Mouse (Mus musculus) embryonic facial prominence, embryonic 14.5 days (tissue): Measurements from ENCODE around the gene Plekha1. TPM values are rescaled to one million over a fixed set of nuclear protein-coding genes. Genes with fewer than 3 reads are reported as not detected.
A peak's percentile ranks its signal among the peaks of the same experiment; 100 is the strongest.

Source experiments
- ATAC-seq: fragments of 200-750 bp; cut with Nextera tagmentation; 2 replicates; pipeline ENCODE4 v1.8.0; 2017; ENCODE audit warnings: low read depth, moderate number of reproducible peaks, moderate TSS enrichment
- DNase-seq: peaks from one replicate; pipeline ENCODE4 v3.0.0-alpha.2; 2015; ENCODE audit warnings: low spot score
- H3K27ac ChIP-seq: fragments of 300-500 bp; sonication (generic); replicated peaks from 2 replicates; pipeline ENCODE4 v1.5.1; 2014; ENCODE audit warnings: low read depth, mild to moderate bottlenecking, low read length, moderate library complexity
- H3K27me3 ChIP-seq: fragments of 300-500 bp; sonication (generic); replicated peaks from 2 replicates; pipeline ENCODE4 v1.6.1; 2014; ENCODE audit warnings: low read length; ENCODE audit not compliant: control insufficient read depth, insufficient read depth
- H3K36me3 ChIP-seq: fragments of 300-500 bp; sonication (generic); 2 replicates; pipeline ENCODE4 v1.6.1; 2014; ENCODE audit warnings: low read length, mixed read lengths; ENCODE audit not compliant: control insufficient read depth, insufficient read depth
- H3K4me1 ChIP-seq: fragments of 300-500 bp; sonication (generic); 2 replicates; pipeline ENCODE4 v1.6.1; 2014; ENCODE audit warnings: antibody characterized with exemption, low read length; ENCODE audit not compliant: control insufficient read depth, insufficient read depth
- H3K4me2 ChIP-seq: fragments of 300-500 bp; sonication (generic); 2 replicates; pipeline ENCODE4 v1.6.1; 2014; ENCODE audit warnings: low read depth, mild to moderate bottlenecking, low read length, moderate library complexity, mixed read lengths
- H3K4me3 ChIP-seq: fragments of 300-500 bp; sonication (generic); 2 replicates; pipeline ENCODE4 v1.5.1; 2014; ENCODE audit warnings: low read depth, mild to moderate bottlenecking, low read length
- H3K9ac ChIP-seq: fragments of 300-500 bp; sonication (generic); 2 replicates; pipeline ENCODE4 v1.6.1; 2014; ENCODE audit warnings: low read depth, mild to moderate bottlenecking, low read length, moderate library complexity, mixed read lengths
- H3K9me3 ChIP-seq: fragments of 300-500 bp; sonication (generic); 2 replicates; pipeline ENCODE4 v1.6.1; 2016; ENCODE audit warnings: low read length; ENCODE audit not compliant: control insufficient read depth
- WGBS: fragments of 180-500 bp; shearing (Covaris S2); extraction: QIAGEN DNeasy Blood & Tissue Kit; methylation state at CpG from one replicate; pipeline ENCODE4 v1.1.7; 2014; 5-methylcytosine and 5-hydroxymethylcytosine counted together
- polyA plus RNA-seq: library from polyadenylated mRNA; unstranded; fragments of >200 nt; fragmentation: Nextera tagmentation; extraction: Ambion mirVana; gene quantifications from 2 replicates; pipeline ENCODE4 v1.2.1, GENCODE M21; 2014

The Plekha1 gene
- 33.1 and 34.9 TPM in 2 replicates for polyA plus RNA-seq

DNA sequence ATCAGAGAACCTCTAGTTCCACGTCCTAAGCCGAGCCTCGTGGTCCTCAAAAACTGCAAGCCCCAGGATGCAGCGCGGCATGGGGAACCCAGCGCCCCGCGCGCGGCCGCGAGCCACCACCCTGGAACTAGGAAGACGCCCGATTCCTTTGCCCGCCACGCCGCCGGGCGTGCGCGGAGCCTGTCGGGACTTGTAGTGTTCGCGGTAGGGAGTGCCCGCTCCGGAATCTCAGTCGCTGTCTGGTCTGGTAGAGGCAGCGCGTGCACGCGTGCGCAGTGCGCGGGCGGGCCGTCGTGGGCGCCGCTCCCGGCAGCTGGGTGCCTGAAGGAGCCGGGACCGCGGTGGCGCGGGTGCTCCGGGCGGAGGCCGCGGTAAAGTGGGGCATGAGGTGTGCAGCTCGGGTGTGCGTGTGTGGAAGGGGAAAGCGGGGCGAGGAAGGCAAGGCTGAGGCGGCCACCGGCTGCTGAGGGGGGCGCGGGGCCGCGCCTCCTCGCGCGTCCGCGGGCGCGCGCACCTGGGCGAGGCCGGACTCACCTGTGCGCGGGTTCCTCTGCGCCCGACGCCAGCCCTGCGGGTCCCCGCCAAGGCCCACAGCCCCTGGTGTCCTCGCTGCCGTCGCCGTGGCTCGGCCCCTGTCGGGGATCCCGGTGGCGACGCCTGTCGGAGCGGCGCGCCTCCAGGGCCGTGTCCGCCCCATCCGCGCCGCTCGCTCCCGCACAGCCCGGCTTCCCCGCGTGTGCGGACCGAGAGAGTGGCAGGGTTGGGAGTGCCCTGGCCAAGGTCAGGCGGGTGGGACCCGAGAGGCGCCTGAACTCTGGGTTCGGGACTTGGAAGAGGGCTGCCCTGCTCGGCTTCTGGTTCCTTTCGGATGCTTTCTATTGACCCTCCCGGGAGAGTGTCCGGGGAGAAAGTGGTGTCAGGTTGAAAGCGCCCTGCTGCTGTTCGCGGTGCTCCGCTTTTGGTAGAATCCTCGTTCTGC is at the start of gene Plekha1:
Gene Plekha1 (plus strand): TSS at position 144 of the 979 bp plus-strand sequence.
- ATAC-seq (peak; percentile 99), DNase-seq (peak; percentile 99)
- Histone ChIP-seq H3K36me3 (no peaks in the 10 kb centered on the region), H3K4me1 (peaks cover 12% of the 10 kb centered on the region), H3K27ac (peak within 1 kb of the TSS; percentile 71), H3K4me3 (peak within 1 kb of the TSS; percentile 88), H3K9me3 (no peaks in the 10 kb centered on the region), H3K4me2 (peak within 1 kb of the TSS; percentile 62), H3K27me3 (no peaks in the 10 kb centered on the region), H3K9ac (peak within 1 kb of the TSS; percentile 89)
- under 1% methylated on average over 52 of the region's 114 CpGs for WGBS

DNA sequence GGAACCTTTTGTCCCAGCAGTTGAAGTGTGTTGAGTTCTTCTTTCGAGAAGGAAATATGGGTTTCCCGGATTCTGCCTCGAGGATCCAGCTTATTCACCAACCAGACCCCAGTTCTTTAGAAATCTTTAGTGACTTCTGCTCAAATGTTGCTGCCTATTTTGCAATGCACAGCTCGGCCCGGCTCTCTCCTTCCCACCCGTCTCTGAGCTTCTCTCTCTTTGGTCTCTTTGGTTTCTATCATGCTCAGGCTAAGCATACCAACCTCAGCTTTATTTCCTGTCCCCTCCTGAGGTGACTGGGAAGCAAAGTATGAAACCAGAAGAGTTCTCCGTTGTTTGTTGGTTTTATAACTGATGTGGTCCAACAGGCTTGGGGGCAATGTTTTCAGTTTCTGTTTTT is 49.3 kb upstream of the Plekha1 start:
- no peak overlapping the region for H3K4me2 ChIP-seq
- no peaks in the 10 kb centered on the region for H3K4me1 ChIP-seq
- H3K9ac ChIP-seq = no peak overlapping the region
- no peaks in the 10 kb centered on the region for H3K9me3 ChIP-seq
- no peaks in the 10 kb centered on the region for H3K27me3 ChIP-seq
- WGBS = 76% methylated on average over 7 of the region's 7 CpGs
- no peak overlapping the region for H3K4me3 ChIP-seq
- ATAC-seq (no peak), DNase-seq (no peak)
- no peak overlapping the region for H3K27ac ChIP-seq
- no peaks in the 10 kb centered on the region for H3K36me3 ChIP-seq

DNA sequence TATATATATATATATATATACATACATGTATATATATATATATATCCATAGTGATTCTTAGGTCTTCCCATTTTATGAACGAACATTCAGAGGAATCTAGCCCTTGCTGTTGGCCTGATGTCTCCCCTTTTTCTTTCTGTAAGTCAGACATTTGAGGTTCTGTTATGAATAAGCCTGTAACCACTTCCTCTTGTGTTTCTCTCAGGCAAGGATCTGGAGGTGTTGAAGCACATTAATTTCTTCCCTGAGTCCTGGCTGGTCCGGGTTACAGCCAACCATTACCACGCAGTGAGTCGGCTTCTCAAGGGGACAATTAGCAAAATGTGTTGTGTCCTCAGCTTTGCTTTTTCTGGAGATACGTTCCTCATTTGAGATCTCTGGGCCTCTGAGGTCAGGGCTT is 46.7 kb upstream of the Plekha1 start:
- DNase-seq = no peak
- H3K27me3 ChIP-seq = no peaks in the 10 kb centered on the region

DNA sequence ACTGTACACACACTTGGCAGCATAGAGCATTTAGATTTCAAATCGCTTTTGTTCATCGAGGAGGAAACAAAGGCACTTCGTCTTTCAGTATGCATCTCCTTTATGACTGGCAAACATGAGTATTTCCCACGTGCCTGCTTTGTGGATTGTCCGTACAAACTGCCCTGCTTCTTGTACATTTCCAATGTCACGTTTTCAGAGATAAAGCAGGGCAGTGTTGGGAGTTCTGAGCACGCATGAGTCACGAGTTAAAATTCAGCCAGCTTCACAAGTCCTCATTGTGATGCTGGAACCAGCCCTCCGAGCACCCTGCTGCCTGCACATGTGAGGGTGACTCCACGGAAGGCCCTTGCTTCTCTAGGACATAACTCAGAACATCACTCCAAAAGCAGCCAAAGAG is 45.9 kb upstream of the Plekha1 start:
- Histone ChIP-seq H3K4me2 (no peak overlapping the region), H3K4me3 (no peak overlapping the region), H3K27me3 (no peaks in the 10 kb centered on the region), H3K9ac (no peak overlapping the region), H3K4me1 (no peaks in the 10 kb centered on the region), H3K27ac (no peak overlapping the region), H3K36me3 (no peaks in the 10 kb centered on the region), H3K9me3 (no peaks in the 10 kb centered on the region)
- DNase-seq (no peak), ATAC-seq (no peak)
- 75% methylated on average over 10 of the region's 10 CpGs for WGBS

More for the DNA sequence above, 46.7 kb upstream of the Plekha1 start:
- Histone ChIP-seq H3K9ac (no peak overlapping the region), H3K4me3 (no peak overlapping the region), H3K36me3 (no peaks in the 10 kb centered on the region), H3K27ac (no peak overlapping the region), H3K4me1 (no peaks in the 10 kb centered on the region), H3K9me3 (no peaks in the 10 kb centered on the region), H3K4me2 (no peak overlapping the region)
- ATAC-seq = no peak
- WGBS = 75% methylated on average over 5 of the region's 5 CpGs

DNA sequence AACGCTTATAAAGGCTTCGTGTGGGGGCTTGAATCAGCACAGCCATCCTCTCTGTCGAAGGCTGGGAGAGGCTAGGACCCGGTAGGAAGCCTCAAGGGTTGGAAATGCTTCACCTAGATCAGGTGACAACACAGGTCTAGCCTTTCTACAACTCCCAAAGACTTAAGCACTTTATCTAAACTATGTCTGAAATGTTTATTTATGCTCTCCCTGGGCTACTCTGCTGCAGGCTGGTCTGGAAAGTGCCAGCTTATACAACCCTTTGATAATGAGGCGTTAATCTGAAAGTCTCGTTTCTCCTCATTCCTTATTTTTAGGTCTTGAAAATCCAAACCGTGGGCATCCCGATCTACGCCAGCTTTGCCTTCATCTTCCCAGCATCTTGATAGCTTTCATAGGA is 41.6 kb upstream of the Plekha1 start:
- DNase-seq (no peak), ATAC-seq (no peak)
- H3K27ac ChIP-seq = no peak overlapping the region
- H3K9me3 ChIP-seq = no peaks in the 10 kb centered on the region
- 61% methylated on average over 9 of the region's 9 CpGs for WGBS
- H3K4me2 ChIP-seq = no peak overlapping the region
- H3K4me3 ChIP-seq = no peak overlapping the region
- H3K4me1 ChIP-seq = no peaks in the 10 kb centered on the region
- H3K27me3 ChIP-seq = no peaks in the 10 kb centered on the region
- no peak overlapping the region for H3K9ac ChIP-seq
- H3K36me3 ChIP-seq = no peaks in the 10 kb centered on the region

DNA sequence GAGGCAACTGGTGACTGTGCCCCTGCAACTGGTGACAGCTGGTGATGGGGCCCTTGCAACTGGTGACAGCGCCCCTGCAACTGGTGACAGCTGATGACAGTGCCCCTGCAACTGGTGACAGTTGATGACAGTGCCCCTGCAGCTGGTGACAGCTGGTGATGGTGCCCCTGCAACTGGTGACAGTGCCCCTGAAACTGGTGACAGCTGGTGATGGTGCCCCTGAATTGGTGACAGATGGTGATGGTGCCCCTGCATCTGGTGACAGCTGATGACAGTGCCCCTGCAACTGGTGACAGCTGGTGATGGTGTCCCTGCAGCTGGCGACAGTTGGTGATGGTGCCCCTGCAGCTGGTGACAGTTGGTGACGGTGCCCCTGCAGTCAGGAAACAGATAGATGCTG is 39.2 kb upstream of the Plekha1 start:
- Histone ChIP-seq H3K9ac (no peak overlapping the region), H3K9me3 (no peaks in the 10 kb centered on the region), H3K4me2 (no peak overlapping the region), H3K27ac (no peak overlapping the region), H3K36me3 (no peaks in the 10 kb centered on the region), H3K4me3 (no peak overlapping the region), H3K4me1 (no peaks in the 10 kb centered on the region), H3K27me3 (no peaks in the 10 kb centered on the region)
- DNase-seq (no peak), ATAC-seq (no peak)
- WGBS = 84% methylated on average over 3 of the region's 3 CpGs

- DNase-seq = peak; percentile 68
- no peak overlapping the region for H3K4me2 ChIP-seq
- H3K4me3 ChIP-seq = no peak overlapping the region
- no peak for ATAC-seq
- H3K36me3 ChIP-seq = no peaks in the 10 kb centered on the region
- H3K9me3 ChIP-seq = no peaks in the 10 kb centered on the region
- no peaks in the 10 kb centered on the region for H3K4me1 ChIP-seq
- no peaks in the 10 kb centered on the region for H3K27me3 ChIP-seq
- WGBS = 45% methylated on average over 3 of the region's 3 CpGs
- no peak overlapping the region for H3K9ac ChIP-seq
- H3K27ac ChIP-seq = no peak overlapping the region
Observed at GRCm38 (mm10) chr7:130827431-130827830, 38.1 kb upstream of the Plekha1 start.

DNA sequence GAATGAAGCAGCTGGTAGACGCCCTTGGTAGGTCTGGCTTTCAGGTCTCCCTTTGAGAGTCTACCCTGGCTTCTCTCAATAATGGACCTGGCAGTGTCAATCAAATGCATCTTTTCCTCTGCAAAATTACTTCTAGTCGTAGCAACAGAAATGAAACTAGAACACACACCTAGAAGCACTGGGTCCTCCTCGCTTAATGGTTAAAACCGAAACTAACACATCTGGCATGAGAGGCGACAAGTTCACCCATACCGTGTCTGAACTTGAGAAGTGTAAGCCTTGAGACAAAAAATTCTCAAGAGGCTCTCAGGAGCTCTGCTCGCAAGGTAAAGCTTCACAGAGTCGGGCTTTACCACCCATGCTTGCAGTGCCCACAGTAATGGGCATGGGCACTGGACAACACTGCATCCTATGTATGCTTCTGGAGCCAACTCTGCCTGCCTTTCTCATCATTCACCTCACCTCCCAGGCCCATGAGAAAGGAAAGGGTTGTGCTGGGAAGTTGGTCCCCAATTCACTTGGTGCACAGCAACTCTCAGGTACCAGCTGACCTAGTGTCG is 37.6 kb upstream of the Plekha1 start:
- no peak for DNase-seq
- ATAC-seq = no peak
- Histone ChIP-seq H3K27ac (no peak overlapping the region), H3K4me2 (no peak overlapping the region), H3K27me3 (no peaks in the 10 kb centered on the region), H3K4me1 (no peaks in the 10 kb centered on the region), H3K4me3 (no peak overlapping the region), H3K9ac (no peak overlapping the region), H3K9me3 (no peaks in the 10 kb centered on the region), H3K36me3 (no peaks in the 10 kb centered on the region)
- 84% methylated on average over 9 of the region's 9 CpGs for WGBS
